21 mouse cellular contexts compared by ENCODE assay signal in the genomic region with DNA sequence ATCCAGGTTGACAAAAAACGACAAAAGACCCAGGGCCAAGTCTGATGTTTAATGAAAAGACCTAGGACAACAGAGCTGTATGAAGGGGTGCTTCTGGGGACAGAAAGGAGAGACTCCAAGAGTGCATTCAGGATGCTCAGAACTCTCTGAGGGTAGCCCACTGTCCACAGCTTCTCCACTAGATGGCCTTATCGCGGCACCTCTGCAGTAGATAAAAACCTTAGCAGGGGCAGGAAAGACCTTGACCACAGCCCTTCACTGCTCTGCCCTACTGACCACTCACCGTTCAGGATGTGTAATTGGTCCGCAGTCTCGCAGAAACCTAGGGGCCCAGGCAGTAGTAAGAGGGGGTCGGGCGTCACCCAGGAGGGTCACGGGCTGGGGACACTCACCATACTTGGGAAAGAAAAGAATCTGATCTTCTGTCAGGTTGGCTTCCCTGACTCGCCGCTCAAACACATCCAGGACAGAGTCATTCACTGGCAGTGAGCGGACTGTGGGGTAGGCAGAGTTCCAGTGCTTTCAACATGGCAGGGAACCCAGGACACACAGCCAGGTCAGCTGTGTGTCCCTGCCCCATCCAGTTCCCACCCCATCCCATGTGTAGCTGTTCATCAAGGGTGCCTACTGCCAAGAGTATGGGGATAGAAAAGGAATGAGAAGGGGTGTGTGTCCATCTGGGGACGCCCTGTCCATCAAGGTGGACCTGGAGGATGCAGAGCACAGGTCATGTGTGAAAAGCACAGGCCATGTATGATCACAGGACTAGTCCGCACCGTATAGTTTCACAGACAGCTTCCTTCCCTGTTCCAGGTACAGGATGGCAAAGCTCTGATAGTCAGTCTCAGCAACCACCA. TPM values are rescaled to one million over a fixed set of nuclear protein-coding genes. Genes with fewer than 3 reads are reported as not detected.
DNase-seq lines count a peak whose midpoint lies in the region; ATAC-seq and TF ChIP-seq lines count a peak whose summit lies in the region.
"Had no signal": no experiment of that assay in that cellular context is flagged by ENCODE, and none has a peak within 500 bp of the region (broad histone marks: within the 10 kb centered on the region; RNA-seq: fewer than 3 reads in every experiment).

No protein-coding gene starts in this region.

- H3K27ac ChIP-seq in heart, adult 2 months: no peak overlapping the region
- no peak overlapping the region for H3K27ac ChIP-seq in liver, postnatal 0 days (ENCODE audit: low read depth)
- H3K27ac ChIP-seq in intestine, postnatal 0 days (ENCODE audit: low read depth, low read length): no peak overlapping the region; the same call in none of the 2 replicates
- H3K27ac ChIP-seq: embryonic facial prominence, embryonic 12.5 days; heart, embryonic 13.5 days; limb, embryonic 15.5 days; neural tube, embryonic 13.5 days; stomach, embryonic 15.5 days had no signal

- no peak overlapping the region for H3K4me3 ChIP-seq in heart, adult 2 months
- no peak overlapping the region for H3K4me3 ChIP-seq in liver, postnatal 0 days (ENCODE audit: low read depth, low read length)
- H3K4me3 ChIP-seq in intestine, postnatal 0 days (ENCODE audit: low read depth, low read length): no peak overlapping the region
- H3K4me3 ChIP-seq: embryonic facial prominence, embryonic 12.5 days; limb, embryonic 15.5 days; neural tube, embryonic 13.5 days; stomach, embryonic 15.5 days had no signal

- peaks cover 6% of the 10 kb centered on the region for H3K4me1 ChIP-seq in heart, adult 2 months (ENCODE audit: control insufficient read depth, insufficient read depth, low read length)
- H3K4me1 ChIP-seq in liver, postnatal 0 days (ENCODE audit: insufficient read depth): peaks cover 22% of the 10 kb centered on the region
- peaks cover 13% of the 10 kb centered on the region; the same call in 1 of the 2 replicates for H3K4me1 ChIP-seq in intestine, postnatal 0 days (replicated peaks; ENCODE audit: control insufficient read depth, insufficient read depth, low read length)

- no peak for TF ChIP-seq POLR2A in heart, adult 2 months (IDR thresholded peaks at IDR 0.05; ENCODE audit: insufficient read depth, low read depth, low read length)

- TF ChIP-seq CTCF in heart, adult 2 months (IDR thresholded peaks at IDR 0.05): 0 out of 2 replicates have a peak, but pooled peaks have one; percentile 10
- 0 out of 2 replicates have a peak, but pooled peaks have one; percentile 16 for TF ChIP-seq CTCF in liver, postnatal 0 days (IDR thresholded peaks at IDR 0.05; ENCODE audit: low read depth)
- TF ChIP-seq CTCF in intestine, postnatal 0 days (IDR thresholded peaks at IDR 0.05; ENCODE audit: low read depth): peak; percentile 37

- peak; percentile 48 for DNase-seq in adrenal gland, adult 2 months
- DNase-seq in adrenal gland, postnatal 4 days (ENCODE audit: low spot score in 2 of 2): no peak
- peak in 1 of 2 experiments; percentile 28 for DNase-seq in heart, adult 2 months
- no peak for DNase-seq in heart, adult 9 months (ENCODE audit: low spot score in 2 of 2)
- no peak for DNase-seq in liver, postnatal 0 days
- no peak for DNase-seq in liver
- no peak for DNase-seq in frontal cortex, postnatal 25 days (ENCODE audit: low spot score in 2 of 2)
- DNase-seq: adrenal gland, postnatal 10 days; lung, postnatal 14 days; thymus, postnatal 25 days had no signal

- no peaks in the 10 kb centered on the region for H3K9me3 ChIP-seq in liver, postnatal 0 days (ENCODE audit: low read length)
- no peaks in the 10 kb centered on the region for H3K9me3 ChIP-seq in intestine, postnatal 0 days (ENCODE audit: control insufficient read depth)
- H3K9me3 ChIP-seq: embryonic facial prominence, embryonic 12.5 days; heart, embryonic 13.5 days; limb, embryonic 15.5 days; neural tube, embryonic 13.5 days; stomach, embryonic 15.5 days had no signal

- no peak overlapping the region for H3K4me2 ChIP-seq in liver, postnatal 0 days (ENCODE audit: low read depth, low read length)
- no peak overlapping the region for H3K4me2 ChIP-seq in intestine, postnatal 0 days (replicated peaks; ENCODE audit: low read depth)
- H3K4me2 ChIP-seq: embryonic facial prominence, embryonic 12.5 days; heart, embryonic 13.5 days; limb, embryonic 15.5 days; neural tube, embryonic 13.5 days; stomach, embryonic 15.5 days had no signal

- no peak for ATAC-seq in liver, postnatal 0 days
- no peak for ATAC-seq in intestine, postnatal 0 days

- H3K27me3 ChIP-seq in heart, adult 2 months (ENCODE audit: control insufficient read depth, insufficient read depth, low read length): no peaks in the 10 kb centered on the region
- no peaks in the 10 kb centered on the region for H3K27me3 ChIP-seq in liver, postnatal 0 days (ENCODE audit: insufficient read depth, low read length)
- no peaks in the 10 kb centered on the region for H3K27me3 ChIP-seq in intestine, postnatal 0 days (replicated peaks; ENCODE audit: control insufficient read depth, insufficient read depth, low read length)
- H3K27me3 ChIP-seq: embryonic facial prominence, embryonic 12.5 days; heart, embryonic 13.5 days; limb, embryonic 15.5 days; neural tube, embryonic 13.5 days; stomach, embryonic 15.5 days had no signal

- no peaks in the 10 kb centered on the region for H3K36me3 ChIP-seq in heart, adult 2 months (ENCODE audit: control insufficient read depth, insufficient read depth, low read length)
- peaks cover 2% of the 10 kb centered on the region; the same call in 1 of the 2 replicates for H3K36me3 ChIP-seq in liver, postnatal 0 days (replicated peaks; ENCODE audit: insufficient read depth, low read length)
- peaks cover 6% of the 10 kb centered on the region for H3K36me3 ChIP-seq in intestine, postnatal 0 days (ENCODE audit: control insufficient read depth, insufficient read depth)

- WGBS in heart, adult 2 months: 69% methylated on average over 15 of the region's 15 CpGs
- WGBS in liver, postnatal 0 days (ENCODE audit: insufficient replicate concordance): 62% methylated on average over 15 of the region's 15 CpGs
- 69% methylated on average over 15 of the region's 15 CpGs for WGBS in intestine, postnatal 0 days

- intact Hi-C loops in heart, adult 2 months (cut with DNase I): no loop called here

- TF ChIP-seq EP300 in heart, adult 2 months (IDR thresholded peaks at IDR 0.05; ENCODE audit: insufficient read depth, low read depth, low read length): no peak
- no peak for TF ChIP-seq EP300 in liver, postnatal 0 days (IDR thresholded peaks at IDR 0.05; ENCODE audit: low read depth)

- H3K9ac ChIP-seq in heart, adult 2 months (ENCODE audit: low read depth, low read length): no peak overlapping the region
- H3K9ac ChIP-seq in liver, postnatal 0 days (replicated peaks): no peak overlapping the region
- H3K9ac ChIP-seq in intestine, postnatal 0 days (ENCODE audit: low read depth, low read length): no peak overlapping the region
- H3K9ac ChIP-seq: embryonic facial prominence, embryonic 12.5 days; heart, embryonic 13.5 days; limb, embryonic 15.5 days; stomach, embryonic 15.5 days had no signal

- no peaks in the 10 kb centered on the region for H3K79me2 ChIP-seq in heart, adult 2 months (replicated peaks; ENCODE audit: control insufficient read depth, insufficient read depth, low read length)

RNA-seq across cellular contexts. Expression of a gene that starts 1.7 kb away (rescaled TPM):
- total RNA-seq in adrenal gland, adult 2 months (2021): 10 to 100 TPM; 83.9 to 89.5 TPM
- polyA plus RNA-seq in adrenal gland, adult 2 months (2012; rRNA removed): 34.4 and 64.3 TPM in 2 replicates
- total RNA-seq in adrenal gland, postnatal 4 days (2021): 100 to 1,000 TPM in 1 of 2 experiments, 10 to 100 TPM in 1; 99.5 to 118 TPM
- 10 to 100 TPM; 82.7 to 84.8 TPM for total RNA-seq in heart, adult 2 months (2021)
- polyA plus RNA-seq in heart, adult 2 months (2012; rRNA removed): 32.9 and 41.0 TPM in 2 replicates
- polyA plus RNA-seq in liver, postnatal 0 days (2015; fragmentation: Nextera tagmentation; extraction: Ambion mirVana): 26.7 and 26.9 TPM in 2 replicates
- polyA plus RNA-seq in intestine, postnatal 0 days (2015; fragmentation: Nextera tagmentation; extraction: Ambion mirVana): 38.5 and 40.2 TPM in 2 replicates

RNA-seq across cellular contexts. Expression of a gene that starts 2.7 kb away (rescaled TPM):
- total RNA-seq in adrenal gland, adult 2 months (2021): 1 to 10 TPM; 1.5 to 2.0 TPM
- 2.7 and 3.0 TPM in 2 replicates for polyA plus RNA-seq in adrenal gland, adult 2 months (2012; rRNA removed)
- total RNA-seq in adrenal gland, postnatal 4 days (2021): 1 to 10 TPM; 1.0 to 9.9 TPM
- 1 to 10 TPM; 1.3 to 1.6 TPM for total RNA-seq in heart, adult 2 months (2021)
- 4.1 and 6.1 TPM in 2 replicates for polyA plus RNA-seq in heart, adult 2 months (2012; rRNA removed)
- polyA plus RNA-seq in liver, postnatal 0 days (2015; fragmentation: Nextera tagmentation; extraction: Ambion mirVana): 106 and 107 TPM in 2 replicates
- polyA plus RNA-seq in intestine, postnatal 0 days (2015; fragmentation: Nextera tagmentation; extraction: Ambion mirVana): 48.5 and 49.3 TPM in 2 replicates

RNA-seq across cellular contexts. Expression of a gene that starts 5.1 kb away (rescaled TPM):
- total RNA-seq in adrenal gland, adult 2 months (2021): not detected
- not detected in 2 replicates for polyA plus RNA-seq in adrenal gland, adult 2 months (2012; rRNA removed)
- total RNA-seq in adrenal gland, postnatal 4 days (2021): not detected
- total RNA-seq in heart, adult 2 months (2021): not detected
- not detected in 2 replicates for polyA plus RNA-seq in heart, adult 2 months (2012; rRNA removed)
- polyA plus RNA-seq in liver, postnatal 0 days (2015; fragmentation: Nextera tagmentation; extraction: Ambion mirVana): not detected in 2 replicates
- polyA plus RNA-seq in intestine, postnatal 0 days (2015; fragmentation: Nextera tagmentation; extraction: Ambion mirVana): 0.40 and 0.51 TPM in 2 replicates
- total RNA-seq: adrenal gland, postnatal 10 days; hematopoietic stem cell, adult 5-6 weeks; layer of hippocampus, adult 8-10 months; left cerebral cortex, postnatal 10 days had no signal
- polyA plus RNA-seq: embryonic facial prominence, embryonic 12.5 days; heart, embryonic 13.5 days; intestine, embryonic 14.5 days; limb, embryonic 15.5 days; midbrain, embryonic 16.5 days; neural tube, embryonic 13.5 days; stomach, embryonic 15.5 days had no signal

RNA-seq across cellular contexts. Expression of a gene that starts 29.0 kb away (rescaled TPM):
- 1 to 10 TPM; 2.5 to 2.7 TPM for total RNA-seq in adrenal gland, adult 2 months (2021)
- polyA plus RNA-seq in adrenal gland, adult 2 months (2012; rRNA removed): 4.9 and 5.6 TPM in 2 replicates
- total RNA-seq in adrenal gland, postnatal 4 days (2021): 1 to 10 TPM; 3.6 to 6.5 TPM
- total RNA-seq in heart, adult 2 months (2021): 100 to 1,000 TPM; 472 to 774 TPM
- 198 and 795 TPM in 2 replicates for polyA plus RNA-seq in heart, adult 2 months (2012; rRNA removed)
- polyA plus RNA-seq in liver, postnatal 0 days (2015; fragmentation: Nextera tagmentation; extraction: Ambion mirVana): 0.83 and 1.0 TPM in 2 replicates
- polyA plus RNA-seq in intestine, postnatal 0 days (2015; fragmentation: Nextera tagmentation; extraction: Ambion mirVana): 1.2 and 2.2 TPM in 2 replicates

RNA-seq across cellular contexts. Expression of a gene that starts 38.0 kb away (rescaled TPM):
- total RNA-seq in adrenal gland, adult 2 months (2021): 10 to 100 TPM; 33.3 to 35.2 TPM
- polyA plus RNA-seq in adrenal gland, adult 2 months (2012; rRNA removed): 85.9 and 124 TPM in 2 replicates
- 10 to 100 TPM; 41.0 to 48.5 TPM for total RNA-seq in adrenal gland, postnatal 4 days (2021)
- total RNA-seq in heart, adult 2 months (2021): 10 to 100 TPM; 17.7 to 20.6 TPM
- 32.8 and 36.8 TPM in 2 replicates for polyA plus RNA-seq in heart, adult 2 months (2012; rRNA removed)
- 14.7 and 17.1 TPM in 2 replicates for polyA plus RNA-seq in liver, postnatal 0 days (2015; fragmentation: Nextera tagmentation; extraction: Ambion mirVana)
- 41.2 and 46.2 TPM in 2 replicates for polyA plus RNA-seq in intestine, postnatal 0 days (2015; fragmentation: Nextera tagmentation; extraction: Ambion mirVana)
